Mouse (Mus musculus): ENCODE results near the gene Ndufa13. TPM values are rescaled to one million over a fixed set of nuclear protein-coding genes. Genes with fewer than 3 reads are reported as not detected.

The Ndufa13 gene
- polyA plus RNA-seq, 2 experiments from 2014 or later = 184 to 253 TPM

Other genes with a start within 250 kb of the Ndufa13 start
- under 1 TPM; 0.89 to 0.95 TPM for gene Zfp964, start 248.1 kb downstream of the Ndufa13 start, polyA plus RNA-seq (2017; shearing (Covaris generic))
- gene Zfp869, start 191.8 kb downstream of the Ndufa13 start, polyA plus RNA-seq (2017; shearing (Covaris generic)) = 10 to 100 TPM; 49.1 to 73.3 TPM
- 1 to 10 TPM; 6.8 to 8.1 TPM for gene Zfp963, start 152.6 kb downstream of the Ndufa13 start, polyA plus RNA-seq (2017; shearing (Covaris generic))
- gene Gm20422, start 127.7 kb downstream of the Ndufa13 start, polyA plus RNA-seq (2017; shearing (Covaris generic)) = 1 to 10 TPM; 2.1 to 3.2 TPM
- gene Atp13a1, start 111.4 kb downstream of the Ndufa13 start, polyA plus RNA-seq (2017; shearing (Covaris generic)) = 10 to 100 TPM; 20.4 to 28.0 TPM
- 10 to 100 TPM; 16.4 to 23.9 TPM for gene Zfp866, start 111.4 kb downstream of the Ndufa13 start, polyA plus RNA-seq (2017; shearing (Covaris generic))
- 100 to 1,000 TPM in 1 of 2 experiments, 10 to 100 TPM in 1; 71.9 to 150 TPM for gene Gmip, start 93.9 kb downstream of the Ndufa13 start, polyA plus RNA-seq (2017; shearing (Covaris generic))
- under 1 TPM; 0.74 to 0.75 TPM for gene Lpar2, start 80.1 kb downstream of the Ndufa13 start, polyA plus RNA-seq (2017; shearing (Covaris generic))
- 10 to 100 TPM; 10.2 to 17.1 TPM for gene Pbx4, start 70.1 kb downstream of the Ndufa13 start, polyA plus RNA-seq (2017; shearing (Covaris generic))
- not detected for gene Cilp2, start 14.9 kb downstream of the Ndufa13 start, polyA plus RNA-seq (2017; shearing (Covaris generic))
- under 1 TPM in 1 of 2 experiments, not detected in 1; 0.24 TPM for gene Tssk6, start 374 bp downstream of the Ndufa13 start, polyA plus RNA-seq (2017; shearing (Covaris generic))
- gene Yjefn3, start 154 bp upstream of the Ndufa13 start, polyA plus RNA-seq (2017; shearing (Covaris generic)) = 1 to 10 TPM in 1 of 2 experiments, under 1 TPM in 1; 0.91 to 1.6 TPM
- 10 to 100 TPM; 17.4 to 21.6 TPM for gene Gatad2a, start 93.8 kb upstream of the Ndufa13 start, polyA plus RNA-seq (2017; shearing (Covaris generic))
- gene Mau2, start 140.2 kb upstream of the Ndufa13 start, polyA plus RNA-seq (2017; shearing (Covaris generic)) = 10 to 100 TPM; 43.3 to 70.0 TPM
- 10 to 100 TPM; 51.1 to 80.3 TPM for gene Sugp1, start 140.3 kb upstream of the Ndufa13 start, polyA plus RNA-seq (2017; shearing (Covaris generic))
- gene Tm6sf2, start 170.4 kb upstream of the Ndufa13 start, polyA plus RNA-seq (2017; shearing (Covaris generic)) = 1 to 10 TPM in 1 of 2 experiments, under 1 TPM in 1; 0.60 to 1.1 TPM
- not detected for gene Hapln4, start 180.9 kb upstream of the Ndufa13 start, polyA plus RNA-seq (2017; shearing (Covaris generic))
- gene Ncan, start 218.3 kb upstream of the Ndufa13 start, polyA plus RNA-seq (2017; shearing (Covaris generic)) = not detected
- 10 to 100 TPM; 43.0 to 59.3 TPM for gene Nr2c2ap, start 228.8 kb upstream of the Ndufa13 start, polyA plus RNA-seq (2017; shearing (Covaris generic))
- 10 to 100 TPM; 67.2 to 81.8 TPM for gene Rfxank, start 236.6 kb upstream of the Ndufa13 start, polyA plus RNA-seq (2017; shearing (Covaris generic))
- gene Borcs8, start 236.9 kb upstream of the Ndufa13 start, polyA plus RNA-seq (2017; shearing (Covaris generic)) = 10 to 100 TPM; 76.8 to 91.1 TPM
- 1 to 10 TPM in 1 of 2 experiments, not detected in 1; 1.5 TPM for gene Mef2b, start 237.2 kb upstream of the Ndufa13 start, polyA plus RNA-seq (2017; shearing (Covaris generic))

Data from CD4-positive, CD25-positive, alpha-beta regulatory T cell, adult 4 months (primary cell).